Mouse (Mus musculus): ENCODE measurements around the gene Fam71a. TPM values are rescaled to one million over a fixed set of nuclear protein-coding genes. Genes with fewer than 3 reads are reported as not detected.
"Not testable (repeated sequence)": the region's sequence is repeated elsewhere in the genome, so short reads cannot be mapped to it uniquely, and the experiment has no call there.

The Fam71a gene
- polyA plus RNA-seq, 1 experiment from 2014 or later, result not detected

DNA sequence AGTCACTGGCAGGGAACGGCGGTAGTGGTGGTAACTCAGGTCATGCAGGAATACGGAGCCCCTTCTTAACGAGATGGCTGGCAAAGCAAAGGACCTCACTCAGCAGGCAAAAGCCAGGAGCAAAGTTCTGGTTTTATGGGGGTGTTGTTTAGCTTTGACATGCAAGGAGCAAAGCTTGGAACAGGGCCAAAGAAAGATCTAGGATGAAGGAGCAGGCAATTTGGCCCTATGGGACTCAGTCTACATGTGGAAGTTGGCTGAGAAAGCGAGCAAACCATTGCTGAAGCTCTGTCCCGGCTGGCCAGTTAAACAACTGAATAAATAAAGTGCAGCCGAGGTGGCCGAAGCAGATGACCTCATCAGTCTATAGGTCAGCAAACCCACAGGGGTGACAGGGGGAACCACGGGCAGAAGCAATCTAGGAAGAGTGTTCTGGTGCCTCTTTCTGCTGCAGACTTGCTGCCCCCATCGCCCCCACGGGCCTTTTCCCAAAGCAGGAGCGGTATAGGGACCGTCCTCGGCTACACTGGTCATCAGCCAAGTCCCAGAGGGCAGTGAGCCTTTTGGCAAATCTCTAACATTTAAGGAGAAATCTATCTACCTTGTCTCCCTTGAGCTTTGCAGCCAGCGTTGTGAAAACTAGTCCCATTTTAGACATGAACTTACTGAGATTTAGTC lies 14.0 kb upstream of the Fam71a start:
- Histone ChIP-seq H3K9ac (replicated peaks) (no peak overlapping the region), H3K27me3 (peaks cover 52% of the 10 kb centered on the region), H3K27ac (no peak overlapping the region), H3K36me3 (no peaks in the 10 kb centered on the region), H3K9me3 (no peaks in the 10 kb centered on the region), H3K4me3 (replicated peaks) (no peak overlapping the region), H3K4me1 (replicated peaks) (peaks cover 22% of the 10 kb centered on the region), H3K4me2 (replicated peaks) (no peak overlapping the region)
- WGBS, result 44% methylated on average over 15 of the region's 15 CpGs
- no peak for ATAC-seq

DNA sequence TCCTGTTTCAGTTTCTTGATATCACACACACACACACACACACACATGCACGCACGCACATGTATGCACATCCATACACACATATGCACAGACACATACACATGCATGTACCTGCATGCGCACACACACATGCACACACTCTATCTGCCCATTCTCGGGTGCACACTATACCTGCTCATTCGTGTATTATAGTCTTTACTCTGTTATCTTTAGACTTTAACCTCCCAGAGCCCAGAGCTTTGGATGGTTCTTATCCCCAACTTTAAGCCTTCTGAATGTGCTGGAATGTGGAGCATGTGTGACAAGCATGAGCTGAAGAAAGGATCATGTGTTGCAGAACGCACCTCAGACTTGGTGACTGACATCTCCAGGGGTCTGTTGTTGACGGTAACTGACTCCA lies 12.3 kb upstream of the Fam71a start:
- no peak for ATAC-seq
- Histone ChIP-seq H3K9ac (replicated peaks) (no peak overlapping the region), H3K4me3 (replicated peaks) (no peak overlapping the region), H3K4me2 (replicated peaks) (no peak overlapping the region), H3K27ac (no peak overlapping the region), H3K9me3 (no peaks in the 10 kb centered on the region), H3K4me1 (replicated peaks) (peaks cover 7% of the 10 kb centered on the region; the same call in 1 of the 2 replicates), H3K36me3 (no peaks in the 10 kb centered on the region), H3K27me3 (peaks cover 34% of the 10 kb centered on the region)
- WGBS, result 81% methylated on average over 7 of the region's 7 CpGs

DNA sequence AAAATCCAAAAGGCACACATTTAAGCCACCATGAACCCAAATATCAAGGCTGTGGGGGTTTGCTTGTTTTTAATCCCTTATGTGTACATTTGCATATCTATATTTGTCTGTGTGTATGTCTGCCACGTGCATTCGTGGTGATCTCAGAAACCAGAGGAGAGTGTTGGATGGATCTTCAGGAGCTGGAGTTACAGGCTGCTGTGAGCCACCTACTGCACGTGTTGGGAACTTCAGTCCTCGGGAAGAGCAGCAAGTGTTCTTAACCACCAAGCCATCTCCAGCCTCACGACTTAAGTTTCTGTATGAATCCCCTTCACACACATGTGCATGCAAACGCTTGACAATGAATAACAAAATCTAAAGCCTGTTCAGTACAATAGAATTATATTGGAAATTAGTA lies 7.9 kb upstream of the Fam71a start:
- H3K36me3 ChIP-seq, result no peaks in the 10 kb centered on the region
- no peak overlapping the region for H3K4me2 ChIP-seq (replicated peaks)
- H3K27me3 ChIP-seq, result peaks cover 2% of the 10 kb centered on the region; the same call in 1 of the 2 replicates
- no peaks in the 10 kb centered on the region for H3K9me3 ChIP-seq
- H3K9ac ChIP-seq (replicated peaks), result no peak overlapping the region
- no peak overlapping the region for H3K4me3 ChIP-seq (replicated peaks)
- no peak for ATAC-seq
- no peaks in the 10 kb centered on the region for H3K4me1 ChIP-seq (replicated peaks)
- 19% methylated on average over 6 of the region's 6 CpGs for WGBS
- H3K27ac ChIP-seq, result no peak overlapping the region

DNA sequence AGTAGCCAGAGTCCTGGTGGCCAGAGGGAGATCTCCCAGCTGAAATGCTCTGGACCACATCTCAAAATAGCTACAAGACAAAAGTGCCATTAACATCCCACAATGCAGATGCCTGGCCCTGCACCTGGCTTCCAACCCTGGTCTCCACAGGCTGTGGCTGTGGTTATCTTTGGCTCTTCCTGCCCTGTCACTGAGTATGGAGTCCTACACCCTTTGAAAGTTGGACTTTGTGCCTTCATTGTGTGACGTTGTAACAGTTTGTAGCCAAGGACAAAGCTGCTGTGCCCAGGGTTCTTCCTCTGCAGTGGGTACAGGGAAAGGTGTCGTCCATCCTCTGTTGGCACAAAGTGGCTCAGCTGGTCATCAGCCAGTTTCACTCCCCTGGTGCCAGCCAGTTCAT lies 5.8 kb upstream of the Fam71a start:
- H3K9me3 ChIP-seq, result no peaks in the 10 kb centered on the region
- 83% methylated on average over 2 of the region's 2 CpGs for WGBS

DNA sequence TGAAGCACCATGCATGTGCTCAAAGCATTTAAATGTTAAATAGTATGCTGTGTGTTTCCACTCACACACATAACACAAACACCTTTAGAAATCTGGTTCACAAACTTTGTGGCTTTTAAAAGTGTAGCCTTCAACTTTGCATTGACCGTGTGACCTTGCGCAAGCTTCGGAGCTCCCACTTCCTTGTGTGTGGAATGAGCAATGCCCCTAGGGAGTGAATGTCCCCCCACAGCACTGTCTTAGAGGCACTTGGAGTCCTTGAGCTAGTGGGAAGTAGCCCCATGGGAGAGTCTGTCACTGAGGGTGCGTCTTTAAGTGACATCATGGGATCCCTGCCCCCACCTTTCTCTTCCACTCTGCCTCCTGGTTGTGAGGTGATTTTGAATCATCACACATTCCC lies 1.6 kb upstream of the Fam71a start:
- H3K9me3 ChIP-seq, result no peaks in the 10 kb centered on the region
- H3K27ac ChIP-seq, result no peak overlapping the region
- no peak overlapping the region for H3K9ac ChIP-seq (replicated peaks)
- WGBS, result 84% methylated on average over 4 of the region's 4 CpGs
- H3K36me3 ChIP-seq, result no peaks in the 10 kb centered on the region
- H3K27me3 ChIP-seq, result no peaks in the 10 kb centered on the region
- ATAC-seq, result no peak
- H3K4me2 ChIP-seq (replicated peaks), result no peak overlapping the region
- H3K4me3 ChIP-seq (replicated peaks), result no peak overlapping the region
- H3K4me1 ChIP-seq (replicated peaks), result peaks cover 7% of the 10 kb centered on the region

More for the DNA sequence above, 5.8 kb upstream of the Fam71a start:
- Histone ChIP-seq H3K9ac (replicated peaks) (no peak overlapping the region), H3K4me3 (replicated peaks) (no peak overlapping the region), H3K36me3 (no peaks in the 10 kb centered on the region), H3K27ac (no peak overlapping the region), H3K4me1 (replicated peaks) (peaks cover 6% of the 10 kb centered on the region), H3K27me3 (no peaks in the 10 kb centered on the region), H3K4me2 (replicated peaks) (no peak overlapping the region)
- ATAC-seq, result no peak

DNA sequence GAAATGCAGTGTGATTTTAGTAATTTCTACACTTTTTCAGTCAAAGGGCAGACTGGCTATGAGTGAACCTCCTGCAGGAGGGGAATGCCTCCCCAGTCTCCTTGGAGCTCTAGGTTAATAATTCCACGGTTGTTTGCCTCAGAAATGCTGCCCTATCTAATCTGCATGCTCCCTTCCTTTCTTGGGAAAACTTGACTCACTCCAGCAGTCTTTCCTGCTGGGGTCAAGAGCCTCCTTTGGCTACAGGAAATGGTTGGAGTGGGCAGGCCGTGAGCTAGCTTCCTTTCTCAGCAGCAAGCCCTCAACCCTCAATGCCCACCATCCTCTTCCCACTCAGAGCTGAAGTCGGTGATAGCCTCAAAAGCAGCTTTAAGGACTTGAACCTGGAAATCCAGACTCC lies 10.3 kb downstream of the Fam71a start:
- Histone ChIP-seq H3K27me3 (no peaks in the 10 kb centered on the region), H3K4me2 (replicated peaks) (no peak overlapping the region), H3K9ac (replicated peaks) (no peak overlapping the region), H3K27ac (no peak overlapping the region), H3K4me1 (replicated peaks) (no peaks in the 10 kb centered on the region), H3K9me3 (peaks cover 11% of the 10 kb centered on the region; the same call in 1 of the 2 replicates), H3K36me3 (no peaks in the 10 kb centered on the region), H3K4me3 (replicated peaks) (no peak overlapping the region)
- WGBS, result 76% methylated on average over 3 of the region's 3 CpGs
- no peak for ATAC-seq

DNA sequence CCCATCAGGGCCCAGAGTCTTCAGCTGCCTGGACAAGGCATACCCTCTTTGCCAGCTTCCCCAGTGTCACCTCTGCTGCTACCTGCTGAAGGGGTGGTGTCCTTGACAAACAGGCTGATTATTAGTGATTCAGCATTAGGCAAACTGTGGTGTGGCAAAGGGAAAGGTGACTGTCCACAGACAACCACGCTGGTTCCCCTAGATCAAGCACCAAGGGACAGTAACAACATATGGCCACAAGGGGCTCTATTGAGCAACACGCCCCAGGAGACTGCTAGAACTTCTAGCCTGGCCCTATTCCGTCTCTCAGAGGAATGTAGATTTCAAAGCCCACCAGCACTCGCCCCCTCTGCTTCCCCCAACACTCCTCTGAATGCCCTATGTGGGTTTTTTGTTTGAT lies 11.6 kb downstream of the Fam71a start:
- ATAC-seq, result no peak
- H3K27ac ChIP-seq, result no peak overlapping the region
- no peak overlapping the region for H3K4me2 ChIP-seq (replicated peaks)
- H3K36me3 ChIP-seq, result no peaks in the 10 kb centered on the region
- H3K27me3 ChIP-seq, result no peaks in the 10 kb centered on the region
- no peaks in the 10 kb centered on the region for H3K4me1 ChIP-seq (replicated peaks)
- H3K9ac ChIP-seq (replicated peaks), result no peak overlapping the region
- H3K9me3 ChIP-seq, result peaks cover 11% of the 10 kb centered on the region; the same call in 1 of the 2 replicates
- WGBS, result 19% methylated on average over 4 of the region's 4 CpGs
- H3K4me3 ChIP-seq (replicated peaks), result no peak overlapping the region

DNA sequence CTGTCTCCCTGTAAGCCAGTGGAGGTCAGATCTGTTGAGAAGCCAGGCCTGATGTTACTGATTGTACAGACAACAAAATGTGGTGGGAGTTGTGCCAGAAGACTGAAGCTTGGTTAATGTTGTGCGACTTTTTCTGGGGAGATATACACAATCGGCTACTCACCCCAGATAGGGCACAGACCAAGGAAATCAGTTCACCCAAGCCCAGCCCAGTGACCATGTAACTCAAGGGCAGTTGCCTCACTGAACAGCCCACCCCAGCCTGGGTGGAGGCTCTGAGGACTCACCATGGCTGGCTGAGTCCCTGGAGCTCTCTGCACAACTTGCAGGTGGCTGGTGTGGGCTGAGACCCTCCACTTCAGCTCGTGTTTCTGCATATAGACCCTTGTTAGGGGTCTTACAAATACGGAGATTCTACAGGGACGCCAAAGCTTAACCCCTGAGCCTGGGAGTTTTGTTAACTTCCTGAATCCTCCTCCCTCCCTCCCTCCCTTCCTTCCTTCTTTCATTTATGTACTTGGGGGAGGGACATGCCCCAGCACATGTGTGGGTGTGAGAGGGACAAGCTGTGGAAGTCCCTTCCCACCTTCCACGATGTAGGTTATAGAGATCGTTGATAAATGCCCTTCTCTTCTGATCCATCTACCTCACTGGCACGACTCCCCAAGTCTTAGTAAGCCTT lies 13.6 kb downstream of the Fam71a start:
- Histone ChIP-seq H3K9me3 (peaks cover under 1% of the 10 kb centered on the region; the same call in 1 of the 2 replicates), H3K4me1 (replicated peaks) (no peaks in the 10 kb centered on the region), H3K27ac (no peak overlapping the region), H3K4me2 (replicated peaks) (no peak overlapping the region), H3K36me3 (no peaks in the 10 kb centered on the region), H3K9ac (replicated peaks) (no peak overlapping the region), H3K4me3 (replicated peaks) (no peak overlapping the region), H3K27me3 (no peaks in the 10 kb centered on the region)
- WGBS, result 82% methylated on average over 8 of the region's 8 CpGs
- no peak for ATAC-seq

DNA sequence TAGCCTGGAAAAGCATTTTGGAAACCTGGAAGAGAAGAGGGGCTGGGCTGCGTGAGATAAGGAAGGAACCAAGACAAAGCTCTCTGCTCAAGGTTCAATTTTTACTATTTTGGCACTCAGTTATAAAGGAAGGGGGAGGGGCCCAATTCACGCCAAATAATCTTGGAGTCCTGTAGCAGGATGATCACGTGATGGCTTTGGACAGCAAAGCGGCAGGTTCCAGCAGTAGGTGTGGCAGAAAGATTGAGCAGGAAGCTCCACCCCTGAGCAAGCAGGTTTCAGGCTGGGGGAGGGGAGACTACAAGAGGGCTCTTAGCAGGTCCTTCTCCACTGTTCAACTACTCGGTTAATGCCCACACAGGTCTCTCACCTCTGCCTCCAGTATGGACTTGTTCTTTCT lies 15.1 kb downstream of the Fam71a start:
- not testable (repeated sequence) for H3K27ac ChIP-seq; ATAC-seq; H3K27me3 ChIP-seq; H3K36me3 ChIP-seq; H3K9me3 ChIP-seq; H3K9ac ChIP-seq (replicated peaks); H3K4me1 ChIP-seq (replicated peaks); H3K4me2 ChIP-seq (replicated peaks); H3K4me3 ChIP-seq (replicated peaks)
- WGBS, result 88% methylated on average over 5 of the region's 5 CpGs

DNA sequence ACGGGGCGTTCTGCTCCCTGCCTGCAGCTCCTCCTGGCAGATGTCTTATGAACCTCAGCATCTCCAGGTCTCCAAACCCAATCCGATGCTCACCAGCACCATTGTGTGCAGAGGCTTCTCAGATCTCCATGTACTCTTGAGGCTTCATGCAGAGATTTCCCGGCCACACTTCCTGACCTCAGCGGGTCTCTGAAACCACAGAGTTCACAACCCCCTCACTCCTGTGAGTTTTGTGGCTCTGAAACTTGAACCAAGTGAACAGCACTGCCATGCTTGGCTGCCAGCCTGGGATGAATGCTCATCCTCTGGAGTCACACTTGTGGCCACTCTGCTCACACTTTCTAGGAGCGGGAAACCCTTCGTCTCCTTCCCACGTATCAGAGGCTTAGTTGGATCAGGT lies 23.6 kb downstream of the Fam71a start:
- Histone ChIP-seq H3K9me3 (no peaks in the 10 kb centered on the region), H3K27me3 (no peaks in the 10 kb centered on the region), H3K36me3 (no peaks in the 10 kb centered on the region), H3K4me2 (replicated peaks) (no peak overlapping the region), H3K27ac (no peak overlapping the region), H3K4me3 (replicated peaks) (no peak overlapping the region), H3K9ac (replicated peaks) (no peak overlapping the region), H3K4me1 (replicated peaks) (no peaks in the 10 kb centered on the region)
- 84% methylated on average over 8 of the region's 8 CpGs for WGBS
- no peak for ATAC-seq

DNA sequence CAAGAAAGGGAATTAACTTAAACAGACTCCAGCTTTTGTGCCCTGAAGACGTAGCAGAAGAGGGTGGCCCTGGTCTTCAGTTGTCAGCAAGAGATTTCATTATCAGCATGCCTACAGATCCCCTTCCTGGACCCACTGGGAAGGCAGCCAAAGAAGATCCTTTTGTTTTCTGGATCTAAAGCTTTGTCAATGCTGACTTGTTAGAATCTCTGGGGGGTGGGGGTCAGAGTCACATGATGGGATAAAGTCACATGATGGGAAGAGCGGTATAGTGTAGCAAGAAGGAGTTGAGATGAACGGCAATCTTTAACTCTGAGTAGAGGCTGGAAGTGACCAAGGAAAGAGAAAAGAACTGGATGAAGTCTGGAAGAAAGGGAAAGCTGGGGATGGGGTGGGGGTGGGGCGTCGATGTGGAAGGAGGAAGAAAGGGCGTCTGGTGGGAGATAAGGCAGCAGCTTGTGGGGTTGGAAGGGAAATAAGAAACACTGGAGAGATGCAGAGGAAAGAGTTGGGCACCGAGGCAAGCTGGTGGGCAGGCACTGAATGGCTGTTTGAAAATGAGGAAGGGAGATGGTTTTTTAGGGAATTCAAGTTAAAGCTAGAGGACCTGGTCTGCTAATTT lies 25.6 kb downstream of the Fam71a start:
- no peaks in the 10 kb centered on the region for H3K4me1 ChIP-seq (replicated peaks)
- 68% methylated on average over 7 of the region's 7 CpGs for whole genome bisulfite sequencing
- ATAC-seq, result no peak
- no peaks in the 10 kb centered on the region for H3K27me3 ChIP-seq
- H3K9me3 ChIP-seq, result no peaks in the 10 kb centered on the region
- H3K27ac ChIP-seq, result no peak overlapping the region
- H3K4me3 ChIP-seq (replicated peaks), result no peak overlapping the region
- H3K9ac ChIP-seq (replicated peaks), result no peak overlapping the region
- no peak overlapping the region for H3K4me2 ChIP-seq (replicated peaks)
- H3K36me3 ChIP-seq, result no peaks in the 10 kb centered on the region

DNA sequence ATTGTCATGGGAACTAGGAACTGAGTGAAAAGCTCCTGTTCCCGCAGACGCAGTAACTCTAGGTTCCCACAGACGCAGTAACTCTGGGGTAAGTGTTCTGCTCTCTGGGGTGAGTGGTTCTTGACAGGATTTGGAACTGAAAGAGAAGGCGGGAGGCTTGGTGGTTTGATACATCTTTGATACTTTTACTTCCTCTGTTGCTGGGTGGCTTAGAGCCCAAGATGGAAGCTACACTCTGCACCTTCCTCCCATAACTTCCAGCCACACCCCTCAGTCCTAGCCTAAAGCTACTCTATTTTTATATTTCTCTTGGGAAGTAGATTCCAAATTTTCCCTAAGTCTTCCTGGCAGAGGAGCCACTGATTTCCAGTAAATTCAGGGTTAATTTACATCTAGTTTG lies 26.2 kb downstream of the Fam71a start:
- no peak overlapping the region for H3K4me2 ChIP-seq (replicated peaks)
- ATAC-seq, result no peak

More for the DNA sequence above, 26.2 kb downstream of the Fam71a start:
- Histone ChIP-seq H3K9ac (replicated peaks) (no peak overlapping the region), H3K9me3 (no peaks in the 10 kb centered on the region), H3K36me3 (no peaks in the 10 kb centered on the region), H3K4me3 (replicated peaks) (no peak overlapping the region), H3K27ac (no peak overlapping the region), H3K4me1 (replicated peaks) (no peaks in the 10 kb centered on the region), H3K27me3 (no peaks in the 10 kb centered on the region)
- 90% methylated on average over 4 of the region's 4 CpGs for WGBS

All from midbrain, embryonic 13.5 days (tissue).